Mouse (Mus musculus): ENCODE data around the gene Srpk2.

- TF ChIP-seq CTCF (IDR thresholded peaks at IDR 0.05; ENCODE audit: borderline replicate concordance, insufficient read depth, low read length) (no peak), POLR2A (IDR thresholded peaks at IDR 0.05; ENCODE audit: low read depth, low read length) (no peak)
Observed at GRCm38 (mm10) chr5:23501582-23502316, 182.7 kb downstream of the Srpk2 start.

Measured in embryonic fibroblast, embryonic 13.5 days (primary cell).